Mouse (Mus musculus) heart, embryonic 10.5 days (tissue): ENCODE measurements at regions not wholly inside any gene's neighbourhood (a gene's known extent, or its start where the extent isn't known, plus 50 kb on each side); places are given as distances from the start of the nearest gene placed in this dataset.

Experiments
- DNase-seq: peaks from one replicate; pipeline ENCODE4 v3.0.0-alpha.2; 2017; ENCODE audit warnings: low spot score
- H3K27ac ChIP-seq: fragments of 300-500 bp; sonication (generic); 2 replicates; pipeline ENCODE4 v1.5.1; 2016; ENCODE audit warnings: mild to moderate bottlenecking
- H3K27me3 ChIP-seq: fragments of 300-500 bp; sonication (generic); 2 replicates; pipeline ENCODE4 v1.6.1; 2016; ENCODE audit warnings: mild to moderate bottlenecking; ENCODE audit not compliant: poor library complexity, insufficient read depth, severe bottlenecking
- H3K36me3 ChIP-seq: fragments of 300-500 bp; sonication (generic); 2 replicates; pipeline ENCODE4 v1.6.1; 2016; ENCODE audit warnings: mild to moderate bottlenecking, moderate library complexity
- H3K4me1 ChIP-seq: fragments of 300-500 bp; sonication (generic); 2 replicates; pipeline ENCODE4 v1.6.1; 2016; ENCODE audit warnings: mild to moderate bottlenecking
- H3K4me3 ChIP-seq: fragments of 300-500 bp; sonication (generic); 2 replicates; pipeline ENCODE4 v1.5.1; 2016; ENCODE audit warnings: mild to moderate bottlenecking, moderate library complexity
- H3K9me3 ChIP-seq: fragments of 300-500 bp; sonication (generic); 2 replicates; pipeline ENCODE4 v1.6.1; 2016; ENCODE audit warnings: mild to moderate bottlenecking, moderate library complexity
- WGBS: fragments of 180-500 bp; shearing (Covaris S2); methylation state at CpG from one replicate; pipeline ENCODE4 v1.1.7; 2016; 5-methylcytosine and 5-hydroxymethylcytosine counted together

GRCm38 (mm10) chr14:66424141-66424540, 415.1 kb upstream of the Gulo start:
- no peak for DNase-seq
- no peaks in the 10 kb centered on the region for H3K4me1 ChIP-seq
- no peaks in the 10 kb centered on the region for H3K36me3 ChIP-seq
- H3K27me3 ChIP-seq: peaks cover 5% of the 10 kb centered on the region; the same call in 1 of the 2 replicates
- 18% methylated on average over 5 of the region's 5 CpGs for WGBS
- no peak overlapping the region for H3K4me3 ChIP-seq
- no peak overlapping the region for H3K27ac ChIP-seq
- no peaks in the 10 kb centered on the region for H3K9me3 ChIP-seq
